ENCODE assay signal across 10 mouse cellular contexts in the genomic region with DNA sequence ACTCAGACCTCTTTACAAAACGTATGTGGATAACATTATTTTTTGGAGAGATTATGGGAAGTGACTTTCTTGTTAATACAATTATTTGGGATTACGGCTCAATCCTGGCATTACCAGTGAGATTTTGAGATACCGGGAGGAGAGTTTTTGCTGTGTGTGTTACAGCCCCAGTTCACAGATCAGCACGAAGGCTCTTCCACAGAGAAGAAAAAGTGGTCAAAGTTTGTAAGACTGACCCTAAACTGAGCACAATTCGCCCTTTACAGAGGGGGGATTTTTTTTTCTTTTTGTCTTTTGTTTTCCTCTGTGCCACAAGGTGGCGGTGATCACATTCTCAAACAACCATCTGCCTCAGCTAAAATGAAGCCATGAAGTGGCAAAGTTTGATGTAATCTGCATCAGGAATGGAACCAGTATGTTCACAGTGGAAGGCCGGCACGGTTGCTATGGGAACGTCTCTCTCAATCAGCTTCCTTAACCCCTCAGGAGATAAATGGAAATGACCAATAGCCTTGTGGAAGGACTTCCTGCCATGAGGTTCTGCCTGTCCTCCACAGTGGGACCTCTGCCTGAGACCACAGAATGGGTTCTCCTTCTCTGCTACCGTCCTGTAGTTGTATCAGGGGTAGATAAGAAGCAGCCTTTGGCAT.
DNase-seq lines count a peak whose midpoint lies in the region; ATAC-seq and TF ChIP-seq lines count a peak whose summit lies in the region.
"Had no signal": no experiment of that assay in that cellular context is flagged by ENCODE, and none has a peak within 500 bp of the region (broad histone marks: within the 10 kb centered on the region; RNA-seq: fewer than 3 reads in every experiment).

No protein-coding gene starts in this region.

- 23% methylated on average over 10 of the region's 10 CpGs for WGBS in intestine, embryonic 14.5 days
- 23% methylated on average over 10 of the region's 10 CpGs for WGBS in intestine, embryonic 15.5 days
- WGBS in kidney, postnatal 0 days: 21% methylated on average over 10 of the region's 10 CpGs
- 23% methylated on average over 10 of the region's 10 CpGs for WGBS in limb, embryonic 15.5 days
- WGBS in neural tube, embryonic 13.5 days: 20% methylated on average over 10 of the region's 10 CpGs

- no peaks in the 10 kb centered on the region for H3K36me3 ChIP-seq in intestine, embryonic 14.5 days (ENCODE audit: control insufficient read depth, insufficient read depth, low read length)
- H3K36me3 ChIP-seq in intestine, embryonic 15.5 days: no peaks in the 10 kb centered on the region
- no peaks in the 10 kb centered on the region for H3K36me3 ChIP-seq in kidney, postnatal 0 days (ENCODE audit: insufficient read depth, low read length)
- H3K36me3 ChIP-seq in limb, embryonic 15.5 days: no peaks in the 10 kb centered on the region
- H3K36me3 ChIP-seq in neural tube, embryonic 13.5 days: no peaks in the 10 kb centered on the region
- H3K36me3 ChIP-seq: G1E; heart, embryonic 15.5 days had no signal

- no peak overlapping the region for H3K4me3 ChIP-seq in intestine, embryonic 14.5 days (ENCODE audit: low read depth, low read length)
- no peak overlapping the region for H3K4me3 ChIP-seq in intestine, embryonic 15.5 days (replicated peaks)
- no peak overlapping the region for H3K4me3 ChIP-seq in kidney, postnatal 0 days (replicated peaks; ENCODE audit: low read depth, low read length)
- H3K4me3 ChIP-seq in limb, embryonic 15.5 days: no peak overlapping the region
- no peak overlapping the region for H3K4me3 ChIP-seq in neural tube, embryonic 13.5 days
- H3K4me3 ChIP-seq: heart, embryonic 15.5 days had no signal

- DNase-seq in intestine, embryonic 14.5 days (ENCODE audit: low spot score): peak; percentile 62
- DNase-seq in embryo, embryonic 10.5 days (ENCODE audit: low spot score): peak; percentile 93
- peak; percentile 93 for DNase-seq in kidney, postnatal 0 days (ENCODE audit: low spot score)
- DNase-seq in ovary, postnatal 14 days (ENCODE audit: low spot score): no peak

- peak; percentile 83 for TF ChIP-seq CTCF in kidney, postnatal 0 days (IDR thresholded peaks at IDR 0.05; ENCODE audit: low read depth)

- no peaks in the 10 kb centered on the region; the same call in 1 of the 2 replicates for H3K9me3 ChIP-seq in intestine, embryonic 14.5 days (ENCODE audit: control insufficient read depth, low read length)
- no peaks in the 10 kb centered on the region for H3K9me3 ChIP-seq in intestine, embryonic 15.5 days
- no peaks in the 10 kb centered on the region for H3K9me3 ChIP-seq in kidney, postnatal 0 days (replicated peaks; ENCODE audit: low read length)
- no peaks in the 10 kb centered on the region for H3K9me3 ChIP-seq in limb, embryonic 15.5 days
- H3K9me3 ChIP-seq in neural tube, embryonic 13.5 days: 0 out of 2 replicates have a peak, but pooled peaks cover 5% of the 10 kb centered on the region
- H3K9me3 ChIP-seq: G1E; heart, embryonic 15.5 days had no signal

- no peaks in the 10 kb centered on the region for H3K4me1 ChIP-seq in intestine, embryonic 14.5 days (replicated peaks; ENCODE audit: control insufficient read depth, insufficient read depth, low read length)
- peaks cover 8% of the 10 kb centered on the region; the same call in 1 of the 2 replicates for H3K4me1 ChIP-seq in intestine, embryonic 15.5 days (replicated peaks)
- peaks cover 10% of the 10 kb centered on the region; the same call in 1 of the 2 replicates for H3K4me1 ChIP-seq in kidney, postnatal 0 days (replicated peaks; ENCODE audit: insufficient read depth, low read length)
- peaks cover 14% of the 10 kb centered on the region for H3K4me1 ChIP-seq in limb, embryonic 15.5 days
- peaks cover 26% of the 10 kb centered on the region for H3K4me1 ChIP-seq in neural tube, embryonic 13.5 days (replicated peaks)

- H3K4me2 ChIP-seq in intestine, embryonic 14.5 days (ENCODE audit: low read length): no peak overlapping the region
- H3K4me2 ChIP-seq in intestine, embryonic 15.5 days (replicated peaks): no peak overlapping the region
- H3K4me2 ChIP-seq in kidney, postnatal 0 days (ENCODE audit: low read length): no peak overlapping the region
- no peak overlapping the region for H3K4me2 ChIP-seq in limb, embryonic 15.5 days
- no peak overlapping the region for H3K4me2 ChIP-seq in neural tube, embryonic 13.5 days
- H3K4me2 ChIP-seq: heart, embryonic 15.5 days had no signal

- H3K27ac ChIP-seq in intestine, embryonic 14.5 days (ENCODE audit: low read depth): no peak overlapping the region
- no peak overlapping the region for H3K27ac ChIP-seq in intestine, embryonic 15.5 days
- no peak overlapping the region for H3K27ac ChIP-seq in kidney, postnatal 0 days
- H3K27ac ChIP-seq in limb, embryonic 15.5 days: peak overlapping the region; percentile 2; the same call in 1 of the 2 replicates
- H3K27ac ChIP-seq in neural tube, embryonic 13.5 days (replicated peaks): no peak overlapping the region
- H3K27ac ChIP-seq: heart, embryonic 15.5 days had no signal

- H3K9ac ChIP-seq in intestine, embryonic 14.5 days (ENCODE audit: low read length): no peak overlapping the region
- H3K9ac ChIP-seq in intestine, embryonic 15.5 days: no peak overlapping the region
- no peak overlapping the region for H3K9ac ChIP-seq in kidney, postnatal 0 days (ENCODE audit: low read depth, low read length)
- H3K9ac ChIP-seq in limb, embryonic 15.5 days: no peak overlapping the region
- no peak overlapping the region for H3K9ac ChIP-seq in neural tube, embryonic 13.5 days
- H3K9ac ChIP-seq: heart, embryonic 15.5 days had no signal

- no peaks in the 10 kb centered on the region for H3K27me3 ChIP-seq in intestine, embryonic 14.5 days (replicated peaks; ENCODE audit: control insufficient read depth, insufficient read depth, low read length)
- H3K27me3 ChIP-seq in intestine, embryonic 15.5 days (replicated peaks): peaks cover 5% of the 10 kb centered on the region; the same call in 1 of the 2 replicates
- H3K27me3 ChIP-seq in kidney, postnatal 0 days (ENCODE audit: insufficient read depth, low read length): no peaks in the 10 kb centered on the region
- no peaks in the 10 kb centered on the region for H3K27me3 ChIP-seq in limb, embryonic 15.5 days
- H3K27me3 ChIP-seq in neural tube, embryonic 13.5 days: 0 out of 2 replicates have a peak, but pooled peaks cover 3% of the 10 kb centered on the region
- H3K27me3 ChIP-seq: heart, embryonic 15.5 days had no signal

- peak; percentile 38; the same call in 1 of the 2 replicates for ATAC-seq in intestine, embryonic 14.5 days (replicated peaks; ENCODE audit: low FRiP score, low TSS enrichment, low read depth)
- no peak for ATAC-seq in intestine, embryonic 15.5 days
- ATAC-seq in granulocyte monocyte progenitor cell, adult 5-6 weeks (replicated peaks; ENCODE audit: poor library complexity, severe bottlenecking): peak; percentile 65
- ATAC-seq in kidney, postnatal 0 days (replicated peaks; ENCODE audit: low FRiP score, low read depth): peak; percentile 56; the same call in 1 of the 2 replicates
- ATAC-seq in limb, embryonic 15.5 days (ENCODE audit: insufficient number of reproducible peaks, low FRiP score, low TSS enrichment, low read depth): no peak
- ATAC-seq in neural tube, embryonic 13.5 days (ENCODE audit: low read depth): 0 out of 2 replicates have a peak, but pooled peaks have one; percentile 40

Comparison
In these comparisons a context has a peak if more than half of its experiments do, and no peak if none do; other contexts are left out.
1. ATAC-seq: peak in intestine, embryonic 14.5 days (single experiment), granulocyte monocyte progenitor cell, adult 5-6 weeks (single experiment), kidney, postnatal 0 days (single experiment) and neural tube, embryonic 13.5 days (single experiment); none in intestine, embryonic 15.5 days (single experiment) and limb, embryonic 15.5 days (single experiment).